Mouse (Mus musculus) spleen, adult 2 months (tissue): ENCODE measurements around the gene Prpf6. TPM values are rescaled to one million over a fixed set of nuclear protein-coding genes. Genes with fewer than 3 reads are reported as not detected.

Experiments used
- DNase-seq, 2 experiments: peaks; one replicate each; pipeline versions ENCODE4 v3.0.0 to v3.0.0-alpha.2; 2012 to 2021; ENCODE audit warnings: low spot score in 2 of 2, low read depth in 1 of 2
- H3K27ac ChIP-seq: fragments of 200-500 bp; 2 replicates; pipeline ENCODE4 v1.5.1; 2012; ENCODE audit warnings: low read length, inconsistent platforms; ENCODE audit not compliant: insufficient read depth
- H3K27me3 ChIP-seq: fragments of 200-500 bp; 2 replicates; pipeline ENCODE4 v1.6.1; 2012; ENCODE audit warnings: mild to moderate bottlenecking, moderate library complexity, low read length, inconsistent platforms; ENCODE audit not compliant: control insufficient read depth, insufficient read depth
- H3K36me3 ChIP-seq: fragments of 200-500 bp; 2 replicates; pipeline ENCODE4 v1.6.1; 2012; ENCODE audit warnings: mild to moderate bottlenecking, low read length, inconsistent platforms; ENCODE audit not compliant: control insufficient read depth, insufficient read depth
- H3K4me1 ChIP-seq: fragments of 200-500 bp; 2 replicates; pipeline ENCODE4 v1.6.1; 2011; ENCODE audit warnings: inconsistent platforms; ENCODE audit not compliant: control insufficient read depth, insufficient read depth, insufficient read length
- H3K4me3 ChIP-seq: fragments of 200-500 bp; 2 replicates; pipeline ENCODE4 v1.5.1; 2011; ENCODE audit warnings: mild to moderate bottlenecking, inconsistent platforms; ENCODE audit not compliant: insufficient read depth, insufficient read length; ENCODE audit errors: extremely low read depth
- CTCF ChIP-seq: fragments of 200-500 bp; IDR thresholded peaks from 2 replicates; pipeline ENCODE4 v1.5.1; 2011; ENCODE audit warnings: mild to moderate bottlenecking, inconsistent platforms; ENCODE audit not compliant: insufficient read depth, insufficient read length, insufficient replicate concordance; ENCODE audit errors: extremely low read depth
- POLR2A ChIP-seq: fragments of 200-500 bp; IDR thresholded peaks from 2 replicates; pipeline ENCODE4 v1.6.1; 2011; ENCODE audit warnings: low read depth, low read length, inconsistent platforms
- WGBS: fragments of 180-500 bp; shearing (Covaris S2); methylation state at CpG from one replicate; pipeline ENCODE4 v1.1.7; 2018; 5-methylcytosine and 5-hydroxymethylcytosine counted together
- polyA plus RNA-seq: library from polyadenylated mRNA; depleted of rRNA; stranded (reverse); fragments of >200 nt; gene quantifications from 2 replicates; pipeline ENCODE4 v1.2.3, GENCODE M21; 2012; rRNA removed

Gene Prpf6
- polyA plus RNA-seq, result 11.6 and 11.8 TPM in 2 replicates

DNA sequence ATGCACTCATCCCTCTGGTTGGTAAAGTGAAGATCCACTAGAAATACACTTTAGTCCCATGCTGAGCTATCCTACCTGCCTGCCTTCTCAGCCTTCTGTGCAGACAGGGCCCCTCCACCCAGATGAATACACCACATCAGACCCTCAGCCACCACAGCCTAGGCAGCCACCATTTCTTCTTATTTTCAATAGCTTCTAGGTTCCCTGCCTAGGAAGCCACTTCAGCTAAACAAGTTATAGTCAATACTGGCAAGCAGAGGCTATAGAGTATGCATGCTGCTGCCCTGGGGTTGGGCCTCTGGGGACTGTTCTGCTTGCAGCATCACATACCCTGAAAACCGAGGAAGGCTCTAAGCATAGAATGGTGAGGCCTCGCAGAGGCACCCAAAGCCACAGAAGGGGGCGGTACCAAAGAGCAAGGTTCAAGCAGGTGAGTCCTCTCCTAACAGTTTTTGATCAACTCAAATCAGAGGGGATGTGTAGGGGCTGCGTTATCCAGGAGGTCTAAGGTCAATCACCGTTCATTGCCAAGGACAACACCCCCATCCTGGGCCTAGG, at the start of gene Prpf6:
Gene Prpf6 (plus strand): TSS at position 341 of the 558 bp plus-strand sequence.
- no peaks in the 10 kb centered on the region for H3K27me3 ChIP-seq
- H3K4me3 ChIP-seq, result peak within 1 kb of the TSS; percentile 66
- H3K36me3 ChIP-seq, result peaks cover 5% of the 10 kb centered on the region
- peaks cover 9% of the 10 kb centered on the region; the same call in 1 of the 2 replicates for H3K4me1 ChIP-seq
- peak within 1 kb of the TSS; percentile 79 for H3K27ac ChIP-seq
- DNase-seq, result peak in 1 of 2 experiments; percentile 27
- WGBS, result 5% methylated on average over 5 of the region's 5 CpGs
- TF ChIP-seq CTCF (no peak), POLR2A (no peak)

GRCm38 (mm10) chr2:181546142-181546541, 45.5 kb upstream of the Prpf6 start:
- DNase-seq, result no peak
- Histone ChIP-seq H3K4me1 (peaks cover 2% of the 10 kb centered on the region; the same call in 1 of the 2 replicates), H3K36me3 (peaks cover 41% of the 10 kb centered on the region), H3K27me3 (no peaks in the 10 kb centered on the region), H3K4me3 (no peak overlapping the region), H3K27ac (no peak overlapping the region)
- 85% methylated on average over 7 of the region's 7 CpGs for WGBS
- no peak for TF ChIP-seq CTCF
- no peak for TF ChIP-seq POLR2A

GRCm38 (mm10) chr2:181548227-181548626, 43.4 kb upstream of the Prpf6 start:
- no peak overlapping the region for H3K4me3 ChIP-seq
- H3K4me1 ChIP-seq, result peaks cover 2% of the 10 kb centered on the region; the same call in 1 of the 2 replicates
- TF ChIP-seq POLR2A (no peak), CTCF (no peak)
- H3K27ac ChIP-seq, result peak overlapping the region; percentile 5; the same call in 1 of the 2 replicates
- DNase-seq, result no peak
- peaks cover 42% of the 10 kb centered on the region for H3K36me3 ChIP-seq
- H3K27me3 ChIP-seq, result no peaks in the 10 kb centered on the region
- 8% methylated on average over 1 of the region's 1 CpGs for WGBS

DNA sequence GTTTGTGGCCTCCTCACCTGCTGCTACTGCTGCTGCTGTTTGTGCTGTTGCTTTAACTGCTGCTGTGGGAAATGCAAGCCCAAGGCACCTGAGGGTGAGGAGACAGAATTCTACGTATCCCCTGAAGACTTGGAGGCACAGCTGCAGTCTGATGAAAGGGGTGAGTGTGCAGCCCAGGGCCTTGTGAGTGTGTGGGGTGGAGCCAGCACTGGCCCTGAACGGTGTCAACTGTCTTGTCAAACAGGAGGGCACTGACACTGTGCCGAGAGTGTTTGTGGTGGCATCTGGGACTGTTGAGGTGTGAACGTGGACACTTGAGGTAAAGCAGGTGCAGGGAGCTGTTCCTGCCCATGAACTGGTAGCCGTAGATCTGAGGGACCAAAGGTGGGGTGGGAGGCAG, 43.0 kb upstream of the Prpf6 start:
- TF ChIP-seq CTCF (no peak), POLR2A (no peak)
- H3K4me3 ChIP-seq, result no peak overlapping the region
- DNase-seq, result no peak
- WGBS, result 70% methylated on average over 5 of the region's 5 CpGs
- H3K27me3 ChIP-seq, result no peaks in the 10 kb centered on the region
- H3K27ac ChIP-seq, result peak overlapping the region; percentile 5; the same call in 1 of the 2 replicates
- H3K36me3 ChIP-seq, result peaks cover 42% of the 10 kb centered on the region
- H3K4me1 ChIP-seq, result peaks cover 2% of the 10 kb centered on the region; the same call in 1 of the 2 replicates

DNA sequence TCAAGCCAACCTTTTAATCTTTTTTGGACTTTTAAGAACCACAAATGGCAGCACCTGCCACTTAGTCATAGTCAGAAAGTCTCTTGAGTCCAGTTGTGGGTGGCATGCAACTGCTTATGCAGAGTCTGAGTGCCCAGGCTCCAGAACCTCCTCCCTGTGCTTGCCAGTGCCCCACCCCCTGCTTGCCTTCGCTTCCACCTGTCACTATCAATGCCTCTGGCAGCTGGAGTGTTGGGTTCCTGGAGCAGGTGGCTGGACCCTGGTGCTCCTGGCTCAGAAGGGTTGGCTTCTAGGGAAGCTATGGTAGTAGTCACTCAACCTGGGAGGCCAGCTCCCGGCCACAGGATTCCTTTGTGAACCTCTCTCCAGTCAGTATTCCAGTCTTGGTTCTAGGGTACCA, 41.4 kb upstream of the Prpf6 start:
- H3K36me3 ChIP-seq, result peaks cover 41% of the 10 kb centered on the region
- TF ChIP-seq POLR2A (no peak), CTCF (no peak)
- 99% methylated on average over 2 of the region's 2 CpGs for WGBS
- no peak for DNase-seq
- no peaks in the 10 kb centered on the region for H3K27me3 ChIP-seq
- H3K4me1 ChIP-seq, result peaks cover 2% of the 10 kb centered on the region; the same call in 1 of the 2 replicates
- no peak overlapping the region for H3K27ac ChIP-seq
- H3K4me3 ChIP-seq, result no peak overlapping the region

- no peak for TF ChIP-seq POLR2A
- TF ChIP-seq CTCF, result no peak
- no peaks in the 10 kb centered on the region for H3K4me1 ChIP-seq
- DNase-seq, result no peak
- no peak overlapping the region for H3K4me3 ChIP-seq
- peaks cover 26% of the 10 kb centered on the region for H3K36me3 ChIP-seq
- no peak overlapping the region for H3K27ac ChIP-seq
- no peaks in the 10 kb centered on the region for H3K27me3 ChIP-seq
These were observed 37.9 kb upstream of the Prpf6 start for GRCm38 (mm10) chr2:181553772-181554171.

DNA sequence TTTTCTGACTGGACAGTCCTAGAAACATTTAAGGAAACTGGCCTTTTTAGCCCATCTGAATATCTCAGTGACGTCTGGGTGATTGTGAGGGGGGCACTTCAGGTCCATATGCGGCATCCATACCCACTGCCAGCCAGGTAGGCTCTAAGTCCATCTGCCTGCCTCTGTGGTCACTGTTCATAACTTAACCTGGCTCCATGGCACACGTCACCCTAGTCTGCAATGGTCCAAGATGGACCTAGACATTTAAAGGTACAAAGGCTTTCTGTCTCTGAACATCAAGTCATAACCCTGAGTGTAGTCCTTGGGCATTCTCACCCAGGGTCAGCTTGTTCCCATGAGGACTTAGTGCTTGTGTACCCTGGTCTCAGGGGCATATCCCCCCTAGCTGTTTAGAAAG, 24.3 kb upstream of the Prpf6 start:
- DNase-seq, result no peak
- WGBS, result 84% methylated on average over 3 of the region's 3 CpGs

More for the DNA sequence above, 24.3 kb upstream of the Prpf6 start:
- Histone ChIP-seq H3K36me3 (peaks cover 4% of the 10 kb centered on the region), H3K4me1 (no peaks in the 10 kb centered on the region), H3K27ac (no peak overlapping the region), H3K27me3 (no peaks in the 10 kb centered on the region), H3K4me3 (no peak overlapping the region)
- TF ChIP-seq POLR2A (no peak), CTCF (no peak)
